Mouse (Mus musculus): ENCODE data around the gene Max.
A peak's percentile ranks its signal among the peaks of the same experiment; 100 is the strongest.

Max gene

DNA sequence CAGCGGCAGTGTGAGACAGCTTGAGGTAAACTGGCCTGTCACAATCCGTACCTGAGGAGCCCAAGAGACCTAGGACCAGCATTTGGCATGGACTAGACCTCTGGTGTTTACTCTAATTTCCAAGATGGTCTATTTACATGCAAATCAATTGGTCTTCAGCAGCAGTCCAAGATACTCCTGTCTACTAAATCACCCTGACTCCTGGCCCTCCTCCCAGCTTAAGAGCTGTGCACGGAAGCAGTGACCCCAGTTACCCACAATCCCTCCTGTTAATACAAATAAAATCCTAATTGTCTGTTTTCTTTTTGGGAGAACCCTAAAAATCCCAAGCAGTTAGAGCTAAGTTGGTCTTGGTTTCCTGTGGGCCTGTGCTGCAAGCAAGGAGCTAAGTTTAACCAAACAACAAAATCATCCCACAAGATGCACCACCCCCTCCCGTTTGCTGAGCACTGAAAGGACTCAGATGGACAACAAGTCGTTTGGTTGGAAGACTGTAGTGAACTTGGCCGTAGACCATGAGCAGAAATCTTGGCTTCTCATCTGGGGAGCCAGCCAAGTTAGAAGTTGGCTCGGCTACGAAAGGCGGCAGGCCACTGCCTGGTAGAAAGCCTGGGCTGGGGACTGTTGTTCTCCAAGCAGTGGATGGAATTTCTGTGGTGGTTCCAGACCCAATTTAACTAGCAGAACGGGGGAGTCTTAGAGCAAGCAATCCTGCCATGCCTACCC is 7.1 kb downstream of the Max start:
- DNase-seq (ENCODE audit: low read depth, low spot score): peak; percentile 46

DNA sequence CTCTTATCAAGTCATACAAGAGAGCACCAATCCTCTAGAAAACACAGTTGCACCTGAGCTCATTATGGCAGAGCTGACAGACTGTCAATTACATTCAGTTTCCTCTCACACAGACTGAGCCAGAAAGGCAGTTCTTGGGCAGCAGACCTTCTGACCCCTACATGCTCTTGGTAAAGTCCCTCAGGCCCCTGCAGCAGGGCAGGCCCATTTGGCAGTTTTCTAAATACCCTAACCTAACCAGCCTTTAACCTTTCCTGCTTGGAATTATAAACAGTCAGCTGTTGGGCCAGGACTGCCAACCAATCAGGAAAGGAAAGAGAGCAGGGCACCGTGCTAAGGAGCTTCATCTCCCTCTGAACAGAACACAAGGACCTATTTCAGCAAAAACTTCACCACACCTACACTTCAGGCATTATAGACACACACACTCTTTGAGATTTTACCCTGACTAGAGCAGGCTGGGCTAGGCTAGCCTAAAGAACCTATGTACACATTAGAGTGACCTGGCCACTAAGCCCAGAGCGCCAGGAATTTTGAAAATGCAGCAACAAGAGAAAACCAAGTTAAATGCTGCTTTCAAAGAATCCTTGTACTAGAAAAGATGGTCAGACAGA is 8.1 kb downstream of the Max start:
- DNase-seq (ENCODE audit: low read depth, low spot score): no peak

DNA sequence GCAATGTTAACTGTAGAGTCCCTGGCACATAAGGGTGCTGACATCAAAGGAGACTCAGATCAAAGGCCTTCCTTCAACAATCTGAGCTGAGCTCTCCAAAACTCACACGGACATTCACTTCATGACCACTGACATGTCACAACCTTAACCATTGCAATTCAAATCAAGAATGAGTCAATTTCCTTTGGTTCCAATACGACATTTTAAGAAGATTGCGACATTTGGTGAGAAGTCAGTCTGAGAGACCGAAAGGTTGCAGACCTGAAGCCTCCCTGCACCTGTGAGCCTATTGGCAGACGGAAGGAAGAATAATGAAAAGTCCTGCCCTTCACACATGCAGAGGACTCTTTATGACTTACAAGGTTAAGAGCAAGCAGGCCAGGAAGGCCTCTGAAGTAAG is 11.7 kb downstream of the Max start:
- no peak for DNase-seq (ENCODE audit: low read depth, low spot score)

DNA sequence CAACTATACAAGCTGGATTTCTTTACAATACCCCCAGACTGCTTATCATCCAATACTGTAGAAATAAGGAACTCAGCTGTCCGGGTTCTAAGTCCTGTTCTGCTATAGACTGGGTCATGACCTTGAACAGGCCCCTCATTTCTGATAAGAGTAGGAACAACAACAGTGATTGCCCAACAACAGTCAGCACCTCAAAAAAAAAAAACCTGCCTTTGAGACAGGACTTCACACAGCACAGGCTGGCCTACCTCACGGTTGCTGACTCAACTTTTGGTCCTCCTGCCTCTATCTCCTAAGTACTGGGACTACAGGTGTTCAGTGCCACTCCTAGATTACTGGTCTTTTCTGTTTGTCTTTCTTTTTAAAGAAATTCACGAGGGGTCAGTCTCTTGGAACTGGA is 13.2 kb downstream of the Max start:
- no peak for DNase-seq (ENCODE audit: low read depth, low spot score)

DNA sequence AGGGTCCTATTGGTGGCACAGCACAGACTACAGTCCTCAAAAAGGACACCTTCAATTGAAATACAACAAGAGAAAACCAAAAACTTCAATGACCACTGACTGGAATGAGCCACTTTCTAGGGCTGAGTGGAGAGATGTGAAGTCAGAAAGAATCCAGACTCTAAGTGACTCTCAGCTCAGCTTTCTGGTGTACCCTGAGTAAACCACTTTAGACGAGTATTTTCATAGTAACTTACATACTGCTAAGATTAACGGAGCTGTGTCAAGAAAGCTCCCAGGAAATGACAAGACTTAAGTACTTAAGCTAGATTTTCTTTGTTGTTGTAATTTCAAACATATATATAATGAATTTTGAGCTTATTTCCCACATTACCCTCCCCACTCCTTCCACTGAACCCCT is 13.8 kb downstream of the Max start:
- no peak for DNase-seq (ENCODE audit: low read depth, low spot score)

DNA sequence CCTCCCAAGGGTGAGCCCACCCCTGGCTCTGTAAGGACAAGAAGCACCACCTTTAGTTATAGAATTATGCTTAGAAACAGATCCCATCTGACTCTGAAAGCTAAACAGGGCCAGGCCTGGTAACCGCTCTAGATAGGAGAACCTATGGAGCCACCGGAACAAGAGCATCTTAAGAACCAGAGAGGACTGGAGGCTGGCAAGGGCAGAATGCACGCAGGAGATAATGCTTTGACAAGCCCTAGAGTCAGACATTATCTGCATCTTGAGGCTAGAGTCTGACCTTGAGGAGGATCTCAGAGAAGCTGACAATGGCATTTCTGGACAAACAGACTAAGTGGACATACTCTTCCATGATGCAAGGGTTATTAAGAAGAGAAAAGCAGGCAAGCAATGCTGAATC is 14.5 kb downstream of the Max start:
- no peak for DNase-seq (ENCODE audit: low read depth, low spot score)

DNA sequence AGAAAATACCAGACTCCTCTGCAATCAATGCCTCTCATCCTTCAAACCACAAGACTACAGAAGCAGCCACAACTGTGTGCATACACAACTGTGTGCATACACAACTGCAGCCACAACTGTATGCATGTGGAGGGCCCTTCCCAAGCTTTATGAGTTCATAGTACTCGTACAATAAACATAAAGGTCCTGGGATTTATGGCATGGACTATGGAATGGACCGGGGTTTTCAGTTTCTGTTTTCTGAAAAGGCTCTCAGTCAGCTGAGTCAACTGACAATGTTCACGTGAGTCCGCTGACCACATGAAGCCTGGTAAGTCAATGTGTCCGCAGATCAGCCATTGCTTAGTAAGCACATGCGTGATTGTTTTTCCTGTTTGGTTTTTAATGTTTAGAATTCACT is 18.5 kb downstream of the Max start:
- no peak for DNase-seq (ENCODE audit: low read depth, low spot score)

DNA sequence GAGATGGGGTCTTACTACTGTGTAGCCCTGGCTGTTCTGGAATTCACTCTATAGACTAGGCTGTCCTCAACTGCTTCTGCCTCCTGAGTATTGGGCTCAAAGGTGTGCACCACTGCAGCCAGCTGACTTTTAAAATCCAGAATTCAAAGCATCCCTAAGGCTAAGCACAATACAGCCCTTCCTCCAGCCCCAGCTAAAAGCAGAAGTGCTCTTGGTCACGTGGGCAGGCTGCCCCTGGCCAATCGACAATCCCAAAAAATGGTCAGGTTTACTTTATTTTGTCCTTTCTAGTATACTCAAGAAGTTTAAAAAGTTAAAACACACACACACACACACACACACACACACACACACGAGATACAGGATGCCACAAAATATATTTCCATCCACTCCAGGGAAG is 19.0 kb downstream of the Max start:
- no peak for DNase-seq (ENCODE audit: low read depth, low spot score)

DNA sequence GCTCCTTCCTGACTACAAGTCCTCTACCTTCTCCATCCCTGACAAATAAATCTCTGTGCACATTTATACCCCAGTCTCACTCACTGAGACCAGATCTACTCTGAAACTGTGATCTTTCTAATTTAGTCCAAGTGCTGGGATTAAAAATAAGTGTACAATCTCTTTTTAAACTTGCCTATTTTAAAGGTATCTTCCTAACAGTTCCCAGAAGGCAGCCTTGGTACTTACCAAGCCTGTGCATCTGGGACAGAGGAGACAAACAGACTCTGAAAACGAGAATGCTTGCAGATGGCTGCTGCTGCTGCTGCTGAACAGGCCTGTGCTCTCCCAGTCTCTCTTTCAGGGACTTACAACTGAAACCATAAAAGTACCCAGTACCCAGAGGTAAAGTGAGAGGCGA is 19.5 kb downstream of the Max start:
- DNase-seq (ENCODE audit: low read depth, low spot score): no peak

DNA sequence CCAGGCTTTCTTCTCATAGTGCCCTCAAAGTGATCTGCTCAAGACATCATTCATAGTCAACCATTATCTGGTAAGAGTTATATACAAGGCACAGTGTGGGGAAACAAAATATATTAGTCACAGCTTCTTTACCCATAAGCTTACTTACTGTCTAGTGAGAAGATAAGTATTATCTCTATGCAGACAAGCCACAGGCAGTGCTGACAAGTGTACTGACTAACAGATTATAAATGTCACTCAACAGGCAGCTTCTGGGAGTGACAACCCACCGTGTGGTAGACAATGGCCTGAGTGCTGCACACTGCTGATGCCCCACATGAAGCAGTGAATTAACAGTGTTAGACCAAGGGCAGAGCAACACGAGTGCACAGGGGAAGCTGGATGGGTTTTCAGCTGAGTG is 20.5 kb downstream of the Max start:
- no peak for DNase-seq (ENCODE audit: low read depth, low spot score)

DNA sequence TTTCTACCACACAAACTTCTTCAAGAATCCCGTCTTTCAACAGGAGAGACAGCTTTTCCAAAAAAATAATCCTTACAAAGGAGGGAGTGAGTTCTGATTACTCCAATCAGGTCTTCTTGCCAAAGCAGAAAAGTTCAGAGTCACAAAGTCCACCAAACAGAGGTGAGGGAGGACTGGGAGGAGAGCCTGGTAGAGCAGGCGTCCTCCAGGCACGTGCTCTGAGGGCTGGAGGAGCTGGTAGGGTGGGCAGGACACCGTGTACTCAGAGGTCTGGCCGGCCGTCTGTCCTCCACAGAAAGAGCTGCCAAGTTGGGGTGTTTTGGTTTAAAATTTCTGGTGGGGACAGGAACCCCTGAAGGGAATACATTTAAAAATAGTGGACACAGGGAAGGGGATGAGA is 24.0 kb downstream of the Max start:
- no peak for DNase-seq (ENCODE audit: low read depth, low spot score)

DNA sequence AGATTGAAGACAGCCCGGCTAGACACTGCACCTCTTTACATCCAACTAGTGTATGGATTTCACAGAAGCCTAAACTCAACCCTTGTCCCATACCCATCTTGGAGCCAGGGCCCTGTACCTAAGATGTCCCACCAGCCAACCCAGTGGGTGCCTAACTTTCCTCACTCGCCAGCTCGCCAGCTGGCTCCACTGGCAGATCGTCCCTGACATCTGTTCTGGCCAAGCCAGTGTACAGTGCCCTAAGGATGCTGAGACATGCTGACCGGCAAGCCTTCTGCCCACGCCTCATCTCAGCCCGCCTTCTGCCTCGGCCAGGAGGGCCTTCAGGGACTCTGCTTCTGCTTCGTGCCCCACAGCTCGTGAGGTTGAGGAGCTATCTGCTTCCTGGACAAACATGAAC is 25.8 kb downstream of the Max start:
- DNase-seq (ENCODE audit: low read depth, low spot score): no peak

DNA sequence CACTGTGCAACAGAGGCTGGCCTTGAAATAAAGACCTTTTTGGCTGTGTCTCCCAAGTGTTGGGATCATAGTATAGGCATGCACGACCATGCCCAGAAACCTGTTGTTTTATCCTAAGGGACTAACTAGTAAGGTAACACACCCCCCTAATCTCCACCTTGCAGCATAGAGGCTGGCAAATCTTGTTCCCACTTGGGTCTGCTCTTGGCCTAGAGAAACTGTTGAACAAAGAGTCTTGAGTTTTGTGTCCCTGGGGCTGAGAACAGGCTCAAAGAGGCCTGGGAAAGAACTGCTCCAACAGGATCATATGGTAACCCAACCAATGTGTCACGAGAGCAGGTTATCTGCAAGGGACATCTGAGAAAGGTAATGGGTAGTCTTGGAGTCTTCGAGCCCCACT is 27.6 kb downstream of the Max start:
- DNase-seq (ENCODE audit: low read depth, low spot score): no peak

DNA sequence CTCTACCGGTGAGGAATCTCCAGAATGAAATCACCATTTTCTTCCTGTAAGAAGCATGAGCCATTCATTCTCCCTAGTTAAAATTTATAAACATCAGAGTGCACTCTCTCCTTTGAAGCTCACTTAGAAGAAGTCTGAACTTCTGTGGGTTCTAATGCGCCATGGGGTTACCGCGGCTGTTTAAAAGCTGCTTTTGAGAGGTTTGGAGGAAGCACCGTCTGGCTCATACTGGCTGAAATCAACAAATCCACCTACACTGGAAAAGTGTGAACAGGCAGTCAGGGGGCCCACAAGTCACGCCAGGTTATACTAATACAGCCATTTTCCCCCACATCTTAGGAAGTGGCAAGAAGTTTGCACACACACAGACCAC is 29.3 kb downstream of the Max start:
- no peak for DNase-seq (ENCODE audit: low read depth, low spot score)

DNA sequence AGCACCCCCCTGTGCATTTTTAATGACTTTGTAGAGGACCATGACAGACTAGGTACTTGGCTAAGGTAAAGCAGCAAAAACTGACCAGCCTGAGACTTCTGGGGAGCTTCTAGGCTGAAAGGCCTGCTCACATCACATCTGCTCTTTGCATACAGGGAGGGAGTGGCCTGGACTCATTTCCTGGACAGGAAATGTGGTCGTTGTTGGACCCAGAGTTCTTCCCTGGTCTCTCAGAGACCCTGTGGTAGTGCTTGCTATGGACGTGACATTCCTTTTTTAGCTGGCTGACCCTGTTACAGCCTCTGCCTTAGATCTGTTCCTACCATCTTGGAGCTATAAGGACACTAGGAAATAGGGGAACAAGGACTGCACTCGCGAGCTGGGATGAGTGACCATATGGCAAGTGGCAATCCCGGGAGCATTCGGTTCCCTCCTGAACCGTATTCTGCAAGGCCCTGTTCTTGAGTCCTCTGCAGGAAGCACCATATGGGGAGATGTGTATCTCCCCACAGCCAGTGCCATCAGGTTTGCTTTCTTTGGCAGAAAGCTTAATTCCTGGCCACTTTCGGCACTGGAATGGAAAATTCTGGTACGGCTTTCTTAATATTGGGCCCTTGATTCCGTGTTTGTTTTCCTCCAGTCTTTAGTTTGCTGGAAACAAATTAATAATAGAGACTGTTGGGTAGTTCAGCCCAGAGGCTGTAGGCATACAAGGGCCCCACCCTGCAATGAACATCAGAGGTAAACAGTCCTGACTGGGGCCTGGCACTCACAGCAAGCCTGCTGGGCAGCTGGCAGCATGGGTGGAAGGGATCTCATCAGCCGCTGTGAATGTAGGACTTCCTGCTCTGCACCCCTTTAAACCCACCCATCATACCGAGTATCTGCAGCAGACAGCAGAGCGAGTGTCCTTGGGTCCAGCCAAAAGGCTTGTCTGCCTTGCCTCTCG is 30.0 kb downstream of the Max start:
- DNase-seq (ENCODE audit: low read depth, low spot score): no peak

DNA sequence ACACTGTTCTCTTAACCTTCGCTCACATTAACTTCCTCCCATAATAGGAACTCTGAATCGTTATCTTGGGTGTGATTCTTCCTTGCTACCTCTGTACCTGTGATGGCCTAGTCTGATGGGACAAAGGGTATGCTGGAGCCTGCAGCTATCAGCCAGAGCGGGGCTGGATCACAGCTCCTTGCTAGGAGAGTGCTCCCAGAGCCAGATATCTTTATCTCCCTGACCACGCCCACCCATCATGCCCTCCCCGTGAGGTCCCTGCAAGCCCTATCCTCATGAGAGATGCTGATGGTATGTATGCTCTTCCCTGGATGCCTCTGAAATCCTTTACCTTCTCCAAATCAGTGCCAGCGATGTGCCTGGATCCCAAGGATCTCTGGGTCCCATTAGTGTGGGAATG is 31.8 kb downstream of the Max start:
- DNase-seq (ENCODE audit: low read depth, low spot score): no peak

DNA sequence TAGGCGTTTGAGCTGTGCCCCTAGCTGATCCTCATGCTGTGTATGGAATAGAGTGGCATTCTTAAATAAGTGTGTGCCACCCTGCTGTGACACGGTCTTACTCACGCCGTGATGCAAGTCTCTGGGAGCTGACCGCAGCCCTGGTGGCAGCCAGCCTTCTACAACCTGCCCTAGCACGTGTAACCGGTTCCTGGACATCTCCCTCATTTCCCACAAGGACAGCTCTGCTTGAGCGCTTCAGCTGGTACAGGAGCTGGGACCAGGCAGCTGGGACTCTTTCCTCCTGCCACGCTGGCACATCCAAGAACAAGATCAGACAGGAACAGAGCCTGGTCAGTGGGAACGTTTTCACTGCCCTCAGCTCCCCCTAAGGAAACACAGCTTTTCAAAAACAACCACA is 34.5 kb downstream of the Max start:
- no peak for DNase-seq (ENCODE audit: low read depth, low spot score)

DNA sequence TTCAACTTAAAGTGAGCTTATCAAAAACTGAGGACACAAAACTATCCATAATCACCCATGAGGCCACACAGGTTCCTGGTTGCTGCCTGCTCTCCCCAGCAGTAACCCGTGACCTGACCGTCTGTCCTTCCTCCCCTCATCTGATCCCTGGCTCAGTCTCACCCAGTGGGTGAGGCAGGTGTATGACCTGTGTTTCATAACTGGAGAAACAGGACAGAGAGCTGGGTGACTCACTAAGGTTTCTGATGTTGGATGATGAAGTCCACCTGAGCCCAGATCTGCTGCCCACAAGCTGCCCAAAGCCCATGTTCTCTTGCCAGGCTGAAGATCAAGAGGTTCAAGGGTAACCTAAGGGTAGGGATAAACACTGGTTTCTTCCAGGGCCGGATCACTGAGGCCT is 35.0 kb downstream of the Max start:
- DNase-seq (ENCODE audit: low read depth, low spot score): no peak

DNA sequence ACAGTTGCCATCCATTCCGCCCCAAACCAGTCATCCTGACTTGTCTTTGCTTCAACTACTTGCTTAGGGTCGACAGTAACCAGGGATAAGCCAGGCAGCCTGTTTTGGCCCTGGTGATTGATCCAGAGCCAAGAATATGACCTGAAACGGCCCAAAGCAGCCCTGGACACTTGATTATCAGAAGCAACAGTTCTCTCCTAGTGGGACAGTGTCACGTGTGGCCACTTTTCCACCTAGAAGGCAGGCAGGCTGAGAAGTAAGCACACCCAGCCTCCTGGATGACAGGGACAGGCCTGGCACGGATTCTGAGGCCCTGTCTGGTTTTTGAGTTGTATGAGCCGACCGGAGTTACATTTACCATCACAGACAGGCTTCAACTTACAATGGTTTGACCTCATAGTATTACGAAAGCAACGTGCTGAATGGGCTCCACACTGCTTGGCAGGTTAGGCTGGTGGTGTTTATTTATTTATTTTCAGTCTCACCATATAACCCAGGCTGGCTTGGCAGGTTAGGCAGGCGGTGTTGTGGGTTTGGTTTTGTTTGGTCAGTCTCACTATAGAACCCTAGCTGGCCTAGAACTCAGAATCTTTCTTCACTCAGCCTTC is 35.6 kb downstream of the Max start:
- DNase-seq (ENCODE audit: low read depth, low spot score): no peak

DNA sequence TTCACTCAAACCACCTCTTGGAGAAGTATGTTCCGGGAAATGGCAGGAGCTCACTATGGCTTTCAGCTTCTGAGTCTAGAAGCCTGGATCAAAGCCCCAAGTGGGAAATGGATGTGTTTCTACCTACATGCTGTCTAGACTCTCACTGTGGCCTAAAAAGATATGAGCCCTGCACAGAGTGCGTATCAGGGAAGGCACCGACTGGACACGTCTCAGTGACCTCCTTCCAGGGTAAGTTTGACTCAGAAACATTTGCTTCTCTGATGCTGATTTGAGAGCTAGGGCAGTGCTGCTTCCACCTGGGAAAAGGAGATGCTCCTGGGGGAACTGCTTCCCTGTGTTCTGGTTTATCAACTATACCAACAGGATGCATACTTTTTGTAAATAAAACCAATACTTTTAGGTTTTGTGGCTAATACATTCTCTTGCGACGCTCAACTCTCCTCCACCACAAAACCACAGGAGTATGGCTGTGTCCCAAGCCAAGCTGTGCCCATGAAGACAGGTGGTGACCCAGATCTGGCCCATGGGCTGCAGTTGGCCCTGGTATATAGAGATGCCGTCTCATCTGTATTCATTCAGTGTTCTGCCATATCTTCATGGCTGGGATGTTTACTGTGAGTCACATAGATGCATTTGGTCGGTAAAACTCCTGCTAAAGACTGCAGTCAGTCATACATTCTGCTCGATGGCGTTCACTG is 36.9 kb downstream of the Max start:
- DNase-seq (ENCODE audit: low read depth, low spot score): no peak

DNA sequence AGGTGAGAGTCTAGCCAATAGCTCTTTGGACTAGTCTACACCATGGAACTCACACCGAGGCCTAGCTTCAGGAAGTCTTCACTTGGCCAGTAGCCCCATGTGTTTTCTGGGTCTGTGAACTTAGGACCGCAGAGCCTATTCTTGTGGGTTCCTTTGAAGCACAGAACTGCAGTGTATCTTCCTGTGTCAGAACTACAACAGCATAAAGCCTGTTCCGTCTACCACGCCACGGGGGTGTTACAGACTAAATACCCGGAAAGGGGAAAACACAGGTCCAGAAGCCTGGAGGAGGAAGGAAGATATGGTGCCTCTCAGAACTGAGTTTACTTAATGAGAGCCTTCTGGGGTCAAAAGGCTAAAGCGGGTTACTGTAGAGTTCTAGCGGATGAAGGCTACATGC is 38.9 kb downstream of the Max start:
- no peak for DNase-seq (ENCODE audit: low read depth, low spot score)

DNA sequence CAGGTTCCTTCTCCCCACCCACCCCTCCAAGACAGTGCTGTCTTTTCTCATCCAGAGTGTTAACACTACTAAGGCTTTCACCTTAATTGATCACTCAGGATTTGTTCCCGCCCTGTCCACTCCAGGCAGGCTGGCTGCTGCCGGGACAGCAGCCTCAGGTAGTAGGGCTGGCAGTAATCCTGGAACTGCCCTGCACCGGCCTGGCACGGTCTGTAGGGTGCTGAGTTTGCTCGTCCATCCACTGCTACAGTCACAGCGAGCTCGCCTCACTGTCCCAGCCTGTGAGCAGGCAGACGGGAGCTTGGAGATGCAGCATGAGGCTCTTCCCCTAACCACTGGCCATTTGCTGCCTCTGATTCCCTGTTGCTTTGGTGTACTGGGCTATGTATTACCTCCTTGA is 41.0 kb downstream of the Max start:
- DNase-seq (ENCODE audit: low read depth, low spot score): no peak

Measured in brain, embryonic 18.5 days (tissue).